Mouse (Mus musculus): ENCODE measurements around the gene Dnajc27. TPM values are rescaled to one million over a fixed set of nuclear protein-coding genes. Genes with fewer than 3 reads are reported as not detected.

Dnajc27 gene
- polyA plus RNA-seq, 1 experiment = 1.5 TPM

GRCm38 (mm10) chr12:4117136-4117535, 34.8 kb downstream of the Dnajc27 start:
- Histone ChIP-seq H3K4me3 (replicated peaks; ENCODE audit: control insufficient read depth, low read depth, low read length) (no peak overlapping the region), H3K4me1 (ENCODE audit: control insufficient read depth, insufficient read depth, low read length) (no peaks in the 10 kb centered on the region), H3K27ac (ENCODE audit: control insufficient read depth, insufficient read depth, low read depth, low read length, poor library complexity) (no peak overlapping the region)
- 79% methylated on average over 3 of the region's 3 CpGs for WGBS
- TF ChIP-seq POLR2A (IDR thresholded peaks at IDR 0.05; ENCODE audit: borderline replicate concordance, control insufficient read depth, low read depth, low read length) (no peak), CTCF (IDR thresholded peaks at IDR 0.05; ENCODE audit: control insufficient read depth, insufficient read depth, low read length) (no peak)

GRCm38 (mm10) chr12:4117579-4117978, 35.2 kb downstream of the Dnajc27 start:
- 72% methylated on average over 4 of the region's 4 CpGs for WGBS
- H3K4me3 ChIP-seq (replicated peaks; ENCODE audit: control insufficient read depth, low read depth, low read length) = no peak overlapping the region
- no peak overlapping the region for H3K27ac ChIP-seq (ENCODE audit: control insufficient read depth, insufficient read depth, low read depth, low read length, poor library complexity)
- no peak for TF ChIP-seq CTCF (IDR thresholded peaks at IDR 0.05; ENCODE audit: control insufficient read depth, insufficient read depth, low read length)
- no peak for TF ChIP-seq POLR2A (IDR thresholded peaks at IDR 0.05; ENCODE audit: borderline replicate concordance, control insufficient read depth, low read depth, low read length)
- H3K4me1 ChIP-seq (ENCODE audit: control insufficient read depth, insufficient read depth, low read length) = no peaks in the 10 kb centered on the region

DNA sequence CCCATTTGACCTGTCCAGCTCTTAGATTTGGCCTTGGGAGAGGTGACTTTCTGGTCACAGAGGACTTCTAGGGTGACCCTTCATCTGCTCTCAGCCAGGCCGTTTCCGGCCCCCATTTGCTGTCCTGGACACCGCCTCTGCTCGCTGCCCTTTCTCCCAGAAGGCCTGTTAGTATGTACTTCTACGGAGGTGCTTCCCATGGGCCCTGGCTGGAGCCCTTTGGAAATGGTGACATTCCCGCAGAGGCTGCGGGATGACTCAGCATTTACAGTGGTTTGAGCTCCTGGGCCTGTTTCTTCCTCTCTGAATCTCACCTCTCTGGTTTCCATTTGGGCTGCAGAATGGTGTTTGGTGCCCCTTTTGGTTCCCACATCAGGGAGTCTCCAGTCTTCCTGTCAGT, 45.0 kb downstream of the Dnajc27 start:
- Histone ChIP-seq H3K4me3 (replicated peaks; ENCODE audit: control insufficient read depth, low read depth, low read length) (no peak overlapping the region), H3K4me1 (ENCODE audit: control insufficient read depth, insufficient read depth, low read length) (no peaks in the 10 kb centered on the region), H3K27ac (ENCODE audit: control insufficient read depth, insufficient read depth, low read depth, low read length, poor library complexity) (no peak overlapping the region)
- TF ChIP-seq CTCF (IDR thresholded peaks at IDR 0.05; ENCODE audit: control insufficient read depth, insufficient read depth, low read length) = no peak
- no peak for TF ChIP-seq POLR2A (IDR thresholded peaks at IDR 0.05; ENCODE audit: borderline replicate concordance, control insufficient read depth, low read depth, low read length)
- WGBS = 81% methylated on average over 7 of the region's 7 CpGs

DNA sequence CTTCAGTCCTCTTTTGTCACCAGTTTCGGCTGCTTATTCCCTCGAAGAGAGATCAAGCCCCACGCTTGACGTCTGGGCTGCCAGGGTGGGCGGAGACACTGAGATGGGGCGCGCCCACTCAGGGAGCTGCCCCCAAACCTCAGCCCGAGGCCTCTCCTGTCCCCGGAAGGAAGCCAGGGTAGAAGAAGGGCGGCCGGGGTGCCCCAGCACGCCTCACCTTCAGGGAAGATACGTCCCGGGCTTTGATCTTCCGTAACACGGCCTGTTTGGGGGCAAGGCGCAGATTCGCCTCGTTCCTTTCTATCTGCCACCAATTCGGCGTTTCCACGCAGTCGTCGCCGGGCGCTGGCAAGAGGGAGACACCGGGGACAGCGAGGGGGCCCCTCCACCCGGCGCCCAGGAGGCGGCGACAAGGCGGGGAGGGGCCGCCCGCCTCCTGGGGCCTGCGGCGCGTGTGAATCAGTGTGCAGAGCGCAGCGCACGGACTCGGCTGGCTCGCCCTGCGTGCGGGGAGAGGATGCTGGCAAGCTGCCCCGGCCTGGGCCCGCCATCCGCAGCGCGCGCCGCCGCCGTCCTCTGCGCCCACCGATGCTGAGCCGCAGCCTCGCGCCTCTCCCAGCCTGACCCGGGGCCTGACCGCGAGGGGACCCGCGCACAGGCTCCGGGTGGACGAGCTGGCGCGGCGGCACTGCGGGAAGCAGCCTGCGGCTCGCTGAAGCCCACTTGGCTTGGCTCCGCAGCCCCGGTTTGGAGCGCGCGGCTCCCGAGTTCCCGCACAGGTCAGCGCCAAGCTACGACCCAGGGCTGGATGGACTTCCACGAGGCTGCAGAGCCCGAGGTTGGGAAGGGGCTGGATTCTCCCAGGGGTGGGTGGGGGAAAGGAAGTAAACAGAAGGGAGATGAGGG, 50.8 kb downstream of the Dnajc27 start, which contains the start of gene Adcy3:
Gene Adcy3 (plus strand): TSS at position 163 of the 906 bp plus-strand sequence.
- 1% methylated on average over 65 of the region's 83 CpGs for WGBS
- TF ChIP-seq CTCF (IDR thresholded peaks at IDR 0.05; ENCODE audit: control insufficient read depth, insufficient read depth, low read length) = no peak
- TF ChIP-seq POLR2A (IDR thresholded peaks at IDR 0.05; ENCODE audit: borderline replicate concordance, control insufficient read depth, low read depth, low read length) = no peak
- Histone ChIP-seq H3K4me1 (ENCODE audit: control insufficient read depth, insufficient read depth, low read length) (no peaks in the 10 kb centered on the region; the same call in 1 of the 2 replicates), H3K27ac (ENCODE audit: control insufficient read depth, insufficient read depth, low read depth, low read length, poor library complexity) (peak within 1 kb of the TSS; percentile 17; the same call in 1 of the 2 replicates), H3K4me3 (replicated peaks; ENCODE audit: control insufficient read depth, low read depth, low read length) (peak within 1 kb of the TSS; percentile 69)

DNA sequence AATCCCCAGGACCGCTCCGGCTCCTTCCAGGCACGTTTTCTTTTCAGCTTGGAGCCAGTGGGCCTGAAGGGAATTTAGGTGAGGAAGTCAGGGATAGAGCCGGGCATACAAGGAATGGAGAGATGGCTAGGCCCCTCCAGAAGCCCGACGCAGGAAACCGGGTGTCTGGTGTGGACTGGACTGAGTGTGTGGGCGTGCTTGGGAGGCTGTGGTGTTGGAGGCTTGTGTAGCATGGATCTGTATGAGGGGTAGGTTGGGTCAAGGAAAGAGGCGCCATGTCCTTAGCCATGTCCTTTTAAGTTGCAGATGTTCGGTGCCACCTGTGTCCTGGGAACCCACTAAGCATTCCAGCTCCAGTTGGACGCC, 51.4 kb downstream of the Dnajc27 start:
- Histone ChIP-seq H3K4me3 (replicated peaks; ENCODE audit: control insufficient read depth, low read depth, low read length) (no peak overlapping the region), H3K27ac (ENCODE audit: control insufficient read depth, insufficient read depth, low read depth, low read length, poor library complexity) (no peak overlapping the region), H3K4me1 (ENCODE audit: control insufficient read depth, insufficient read depth, low read length) (no peaks in the 10 kb centered on the region; the same call in 1 of the 2 replicates)
- 51% methylated on average over 11 of the region's 11 CpGs for WGBS
- TF ChIP-seq POLR2A (IDR thresholded peaks at IDR 0.05; ENCODE audit: borderline replicate concordance, control insufficient read depth, low read depth, low read length) = no peak
- TF ChIP-seq CTCF (IDR thresholded peaks at IDR 0.05; ENCODE audit: control insufficient read depth, insufficient read depth, low read length) = no peak

DNA sequence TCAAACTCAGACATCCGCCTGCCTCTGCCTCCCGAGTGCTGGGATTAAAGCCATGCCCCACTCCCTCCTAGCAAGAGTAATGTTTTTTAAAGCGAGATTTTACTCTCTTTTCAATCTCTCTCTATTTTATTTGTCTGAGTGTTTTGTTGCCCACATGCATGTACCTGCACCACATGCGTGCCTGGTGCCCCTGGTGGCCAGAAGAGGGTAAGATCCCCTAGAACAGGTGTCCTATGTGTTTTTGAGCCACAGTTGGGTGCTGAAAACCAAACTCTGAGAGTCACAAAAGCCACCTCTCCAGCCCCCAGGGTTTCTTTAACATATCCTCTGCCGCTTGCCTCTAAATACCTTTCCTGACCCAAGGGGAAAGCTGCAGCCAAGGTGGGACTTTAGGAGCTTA, 60.8 kb downstream of the Dnajc27 start:
- TF ChIP-seq POLR2A (IDR thresholded peaks at IDR 0.05; ENCODE audit: borderline replicate concordance, control insufficient read depth, low read depth, low read length) (no peak), CTCF (IDR thresholded peaks at IDR 0.05; ENCODE audit: control insufficient read depth, insufficient read depth, low read length) (peak; percentile 29; the same call in 1 of the 2 replicates)
- 85% methylated on average over 5 of the region's 5 CpGs for WGBS
- H3K27ac ChIP-seq (ENCODE audit: control insufficient read depth, insufficient read depth, low read depth, low read length, poor library complexity) = no peak overlapping the region
- no peaks in the 10 kb centered on the region for H3K4me1 ChIP-seq (ENCODE audit: control insufficient read depth, insufficient read depth, low read length)
- H3K4me3 ChIP-seq (replicated peaks; ENCODE audit: control insufficient read depth, low read depth, low read length) = no peak overlapping the region

DNA sequence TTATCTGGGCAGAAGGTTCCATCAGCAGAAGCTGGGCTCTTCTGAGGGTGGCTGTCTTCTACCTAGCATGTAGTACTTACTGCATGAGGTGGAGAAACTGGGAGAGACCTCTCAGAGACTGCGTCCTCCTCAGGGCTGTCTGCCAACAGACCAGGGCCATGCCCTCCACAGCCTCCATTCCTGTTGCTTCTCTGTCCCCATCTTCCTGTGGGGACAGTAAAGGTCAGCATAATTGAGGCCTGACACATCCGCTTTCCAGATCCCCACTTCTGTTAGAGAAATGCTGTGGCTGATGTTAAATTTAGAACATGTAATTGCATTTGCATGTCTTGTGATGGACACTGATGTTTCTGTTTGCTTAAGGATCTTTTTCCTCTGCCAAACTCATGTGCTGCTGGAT, 68.6 kb downstream of the Dnajc27 start:
- no peak overlapping the region for H3K4me3 ChIP-seq (replicated peaks; ENCODE audit: control insufficient read depth, low read depth, low read length)
- H3K4me1 ChIP-seq (ENCODE audit: control insufficient read depth, insufficient read depth, low read length) = no peaks in the 10 kb centered on the region
- 84% methylated on average over 2 of the region's 2 CpGs for WGBS
- no peak for TF ChIP-seq POLR2A (IDR thresholded peaks at IDR 0.05; ENCODE audit: borderline replicate concordance, control insufficient read depth, low read depth, low read length)
- no peak for TF ChIP-seq CTCF (IDR thresholded peaks at IDR 0.05; ENCODE audit: control insufficient read depth, insufficient read depth, low read length)
- H3K27ac ChIP-seq (ENCODE audit: control insufficient read depth, insufficient read depth, low read depth, low read length, poor library complexity) = no peak overlapping the region

- Histone ChIP-seq H3K4me1 (ENCODE audit: control insufficient read depth, insufficient read depth, low read length) (no peaks in the 10 kb centered on the region), H3K4me3 (replicated peaks; ENCODE audit: control insufficient read depth, low read depth, low read length) (no peak overlapping the region), H3K27ac (ENCODE audit: control insufficient read depth, insufficient read depth, low read depth, low read length, poor library complexity) (no peak overlapping the region)
- 87% methylated on average over 3 of the region's 3 CpGs for WGBS
- TF ChIP-seq POLR2A (IDR thresholded peaks at IDR 0.05; ENCODE audit: borderline replicate concordance, control insufficient read depth, low read depth, low read length) (no peak), CTCF (IDR thresholded peaks at IDR 0.05; ENCODE audit: control insufficient read depth, insufficient read depth, low read length) (no peak)
Observed at GRCm38 (mm10) chr12:4151969-4152368, 69.6 kb downstream of the Dnajc27 start.

All from bone marrow, adult 2 months (tissue).